Mouse (Mus musculus): Measurements from ENCODE around the gene Ncam1.

DNA sequence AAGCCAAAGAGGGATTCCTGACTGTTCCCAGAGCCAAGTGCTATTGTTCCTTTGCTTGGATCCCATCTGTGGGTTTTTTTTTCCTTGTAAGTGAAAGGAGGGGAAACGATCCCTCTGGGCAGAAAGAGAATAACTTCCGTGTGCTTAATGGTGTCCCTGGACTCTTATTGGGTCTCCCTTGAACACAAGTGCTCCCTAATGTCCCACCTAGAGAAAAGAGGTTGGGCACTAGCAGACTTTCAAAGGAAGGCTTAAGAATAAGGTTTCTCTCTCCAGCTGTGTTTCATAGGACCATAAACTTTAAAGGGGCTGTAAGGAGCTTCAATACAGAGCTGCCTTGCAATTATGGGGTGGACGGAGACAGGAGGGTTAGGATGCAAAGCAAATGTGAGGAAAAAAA lies 119.5 kb downstream of the Ncam1 start:
- TF ChIP-seq CTCF (IDR thresholded peaks at IDR 0.05; ENCODE audit: low read depth, low read length) (no peak), TAL1 (conservative IDR thresholded peaks at IDR 0.05; ENCODE audit: low read depth, low read length) (no peak), GATA2 (IDR thresholded peaks at IDR 0.05; ENCODE audit: borderline replicate concordance, low read depth, low read length) (no peak), GATA1 (IDR thresholded peaks at IDR 0.05; ENCODE audit: borderline replicate concordance, low read length) (no peak), POLR2AphosphoS5 (IDR thresholded peaks at IDR 0.05; ENCODE audit: insufficient replicate concordance, low read depth, low read length) (no peak)
